Mouse (Mus musculus): Measurements from ENCODE around the gene Hist1h2aa. TPM values are rescaled to one million over a fixed set of nuclear protein-coding genes. Genes with fewer than 3 reads are reported as not detected.

The Hist1h2aa gene
- not detected in 2 replicates for polyA plus RNA-seq (2016; fragmentation: Nextera tagmentation; extraction: Ambion mirVana)

DNA sequence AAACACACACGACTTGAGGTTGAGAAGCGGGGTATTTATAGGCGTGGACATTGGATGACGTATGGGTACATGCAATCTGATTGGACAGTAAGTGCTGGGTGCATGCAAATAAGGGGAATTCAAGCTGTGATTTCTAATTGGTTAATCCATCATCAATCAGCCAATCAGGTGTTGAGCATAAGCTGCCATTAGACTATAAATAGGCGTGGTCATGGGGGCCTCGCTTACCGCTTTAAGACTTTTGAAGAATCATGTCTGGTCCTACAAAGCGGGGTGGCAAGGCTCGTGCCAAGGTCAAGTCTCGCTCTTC lies at the start of gene Hist1h2aa:
Hist1h2aa (plus strand) TSS at position 252 of the 310 bp plus-strand sequence.
- WGBS: 92% methylated on average over 10 of the region's 10 CpGs
- peaks cover 3% of the 10 kb centered on the region; the same call in 1 of the 2 replicates for H3K4me1 ChIP-seq
- no peaks in the 10 kb centered on the region for H3K36me3 ChIP-seq (replicated peaks)
- no peaks in the 10 kb centered on the region for H3K9me3 ChIP-seq
- DNase-seq (ENCODE audit: low spot score): no peak
- H3K27ac ChIP-seq (replicated peaks): no peak within 1 kb of the TSS
- no peaks in the 10 kb centered on the region for H3K27me3 ChIP-seq (replicated peaks; ENCODE audit: low read depth, poor library complexity, severe bottlenecking)
- no peak within 1 kb of the TSS for H3K4me3 ChIP-seq

DNA sequence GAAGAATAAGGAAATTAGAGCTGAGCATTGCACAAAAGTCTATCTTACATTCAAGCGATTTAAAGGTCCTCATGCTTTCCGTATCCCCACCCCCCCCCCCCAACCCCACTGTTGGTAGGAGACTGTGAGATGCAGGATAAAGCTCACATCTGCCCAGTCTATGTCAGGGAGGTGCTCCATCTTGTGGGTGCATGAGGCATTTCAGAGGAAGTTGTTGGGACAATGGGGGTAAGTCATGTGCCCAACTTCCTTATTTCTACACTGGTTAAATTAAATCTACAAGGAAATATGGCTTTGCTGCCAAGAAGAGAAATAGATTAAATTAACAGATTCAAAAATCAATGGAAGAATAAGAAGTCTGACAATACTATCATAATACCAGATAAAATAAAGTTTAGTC lies 48.7 kb upstream of the Hist1h2aa start:
- no peaks in the 10 kb centered on the region for H3K9me3 ChIP-seq
- H3K27me3 ChIP-seq (replicated peaks; ENCODE audit: low read depth, poor library complexity, severe bottlenecking): no peaks in the 10 kb centered on the region
- no peak overlapping the region for H3K27ac ChIP-seq (replicated peaks)
- no peak overlapping the region for H3K4me3 ChIP-seq
- H3K4me1 ChIP-seq: peaks cover 16% of the 10 kb centered on the region
- WGBS: 38% methylated on average over 2 of the region's 2 CpGs
- no peaks in the 10 kb centered on the region for H3K36me3 ChIP-seq (replicated peaks)
- DNase-seq (ENCODE audit: low spot score): peak; percentile 13

DNA sequence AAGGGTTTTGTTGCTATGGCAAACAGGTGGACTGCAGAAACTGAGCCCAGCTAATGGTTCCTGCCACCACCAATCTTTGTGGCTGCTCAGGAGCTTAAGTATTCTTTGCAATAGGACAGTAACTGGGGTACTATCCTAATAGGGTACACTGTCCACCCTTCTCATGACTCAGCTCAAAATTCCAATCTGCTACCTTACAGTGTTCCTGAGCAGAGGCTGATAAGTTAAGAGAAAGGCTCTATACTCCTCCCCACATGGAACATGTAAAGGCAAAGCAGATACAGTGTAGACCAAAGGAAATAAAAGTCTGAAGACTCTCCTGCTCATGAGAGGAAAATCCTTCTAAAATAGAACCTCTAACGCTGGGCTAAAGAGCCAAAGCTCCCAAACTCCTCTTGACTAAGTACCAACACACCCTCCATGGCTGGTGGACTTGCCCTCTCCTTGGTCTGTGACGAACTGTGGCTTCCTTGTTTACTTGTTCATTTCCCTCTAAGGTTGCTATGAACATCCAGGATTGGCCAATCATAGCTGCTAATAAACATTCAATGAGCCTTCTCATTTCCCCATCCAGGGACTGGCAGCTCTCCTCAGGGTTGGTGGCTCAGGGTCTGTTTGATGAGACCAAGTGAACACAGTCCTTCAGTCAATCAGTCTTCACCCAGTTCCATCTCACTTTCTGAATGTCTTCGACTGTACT lies 47.1 kb upstream of the Hist1h2aa start:
- Histone ChIP-seq H3K4me3 (no peak overlapping the region), H3K27ac (replicated peaks) (no peak overlapping the region), H3K9me3 (no peaks in the 10 kb centered on the region), H3K27me3 (replicated peaks; ENCODE audit: low read depth, poor library complexity, severe bottlenecking) (no peaks in the 10 kb centered on the region), H3K36me3 (replicated peaks) (no peaks in the 10 kb centered on the region), H3K4me1 (peaks cover 16% of the 10 kb centered on the region)
- 83% methylated on average over 3 of the region's 3 CpGs for WGBS
- no peak for DNase-seq (ENCODE audit: low spot score)

DNA sequence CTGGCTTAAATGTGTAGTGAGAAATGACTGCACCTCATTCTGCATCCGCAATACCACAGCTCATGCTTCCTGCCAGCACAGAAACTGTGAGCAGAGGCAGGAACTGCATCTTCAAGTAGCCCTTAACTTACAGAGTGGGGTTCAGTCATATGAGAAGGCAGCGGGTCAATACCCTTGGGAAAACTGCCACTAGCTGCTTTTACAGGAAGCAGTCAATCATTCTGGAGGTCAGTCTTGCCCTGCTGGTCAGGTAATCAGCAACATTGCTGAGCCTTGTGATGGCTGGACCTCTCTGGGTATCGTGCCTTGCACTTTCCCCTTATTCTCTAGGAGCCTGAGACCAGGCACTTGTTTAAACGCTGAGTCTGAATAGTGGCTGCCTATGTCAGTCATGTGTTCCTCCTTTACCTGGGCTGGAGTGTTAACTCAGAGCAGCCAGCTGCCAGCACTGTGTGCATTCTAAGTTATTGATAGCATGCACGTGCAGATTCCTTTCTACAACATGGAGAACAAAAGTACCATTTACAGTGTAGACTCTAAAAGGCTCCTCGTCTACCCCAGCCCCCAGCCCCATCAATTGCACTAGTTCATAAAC lies 45.2 kb upstream of the Hist1h2aa start:
- H3K27ac ChIP-seq (replicated peaks): peak overlapping the region; percentile 24; the same call in 1 of the 2 replicates
- peaks cover 22% of the 10 kb centered on the region for H3K4me1 ChIP-seq
- peak; percentile 34 for DNase-seq (ENCODE audit: low spot score)
- 52% methylated on average over 6 of the region's 6 CpGs for WGBS
- no peaks in the 10 kb centered on the region for H3K27me3 ChIP-seq (replicated peaks; ENCODE audit: low read depth, poor library complexity, severe bottlenecking)
- no peak overlapping the region for H3K4me3 ChIP-seq
- H3K9me3 ChIP-seq: no peaks in the 10 kb centered on the region
- no peaks in the 10 kb centered on the region for H3K36me3 ChIP-seq (replicated peaks)

DNA sequence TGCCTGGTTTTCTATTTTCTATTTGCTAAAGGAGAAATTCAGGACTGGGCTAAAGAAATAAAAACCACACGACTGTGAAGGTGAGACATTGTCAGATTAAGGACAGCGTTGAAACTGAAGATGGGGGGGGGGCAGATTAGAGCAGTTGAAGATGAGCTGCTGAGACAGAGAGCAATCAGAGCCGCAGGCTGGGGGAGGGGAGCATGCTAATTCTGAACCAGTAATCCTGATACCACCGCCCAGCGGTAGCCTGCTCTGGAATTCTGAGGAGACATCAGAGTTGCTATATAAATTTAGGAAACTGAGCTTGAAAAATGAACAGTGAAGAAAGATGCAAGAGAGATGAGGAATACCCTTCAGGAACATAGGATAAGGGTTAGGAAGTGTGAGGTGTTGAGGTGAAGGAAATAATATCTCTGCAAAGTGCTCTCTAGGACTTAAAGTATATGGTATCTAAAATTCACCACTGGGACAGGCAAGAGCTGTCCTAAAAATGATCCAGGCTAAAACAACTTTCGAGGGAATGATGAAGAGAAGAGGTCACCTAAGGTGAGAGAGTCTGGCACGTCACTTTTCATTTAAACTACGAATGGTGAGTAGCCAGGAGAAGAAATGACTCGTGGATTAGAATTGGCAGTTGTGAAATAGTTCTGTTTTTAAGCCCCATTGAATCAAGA lies 41.5 kb upstream of the Hist1h2aa start:
- Histone ChIP-seq H3K9me3 (no peaks in the 10 kb centered on the region), H3K4me1 (peaks cover 22% of the 10 kb centered on the region), H3K27ac (replicated peaks) (no peak overlapping the region), H3K27me3 (replicated peaks; ENCODE audit: low read depth, poor library complexity, severe bottlenecking) (no peaks in the 10 kb centered on the region), H3K36me3 (replicated peaks) (no peaks in the 10 kb centered on the region), H3K4me3 (no peak overlapping the region)
- no peak for DNase-seq (ENCODE audit: low spot score)
- WGBS: 27% methylated on average over 9 of the region's 9 CpGs

DNA sequence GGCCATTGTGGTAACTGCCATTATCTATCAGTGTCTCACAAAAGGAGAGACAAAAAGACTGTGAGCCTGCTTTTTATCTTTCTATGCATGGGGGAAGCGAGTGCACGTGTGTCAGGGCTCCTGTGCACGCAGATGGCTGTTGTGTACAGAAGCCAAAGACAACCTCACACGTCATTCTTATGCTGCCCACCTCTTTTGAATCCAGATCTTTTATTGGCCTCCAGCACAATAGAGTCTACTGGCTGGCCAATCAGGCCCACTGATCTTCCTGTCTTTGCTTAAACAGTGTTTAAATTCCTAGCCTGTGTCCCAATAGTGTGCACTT lies 41.0 kb upstream of the Hist1h2aa start:
- H3K27ac ChIP-seq (replicated peaks): no peak overlapping the region

DNA sequence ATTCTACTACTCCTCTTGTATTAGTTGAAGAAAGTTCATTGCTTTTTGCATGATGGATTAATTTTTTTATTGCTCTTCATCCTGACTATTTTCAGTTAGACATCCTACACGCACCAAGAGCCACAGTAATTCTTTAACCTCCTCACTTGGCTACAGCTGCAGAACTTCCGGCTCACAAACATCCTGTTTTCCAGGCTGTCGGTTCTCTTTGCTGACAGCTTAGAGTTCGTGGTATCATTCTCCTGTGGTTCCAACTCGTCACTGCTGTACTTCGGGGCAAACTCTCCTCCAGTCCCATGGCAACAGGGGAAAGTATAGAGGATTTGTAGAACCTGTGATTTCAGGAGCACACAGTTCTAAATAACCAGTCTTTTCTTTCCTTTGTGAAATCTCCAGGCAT lies 36.0 kb upstream of the Hist1h2aa start:
- Histone ChIP-seq H3K36me3 (replicated peaks) (no peaks in the 10 kb centered on the region), H3K27ac (replicated peaks) (no peak overlapping the region), H3K4me1 (no peaks in the 10 kb centered on the region; the same call in 1 of the 2 replicates), H3K9me3 (no peaks in the 10 kb centered on the region), H3K4me3 (no peak overlapping the region), H3K27me3 (replicated peaks; ENCODE audit: low read depth, poor library complexity, severe bottlenecking) (no peaks in the 10 kb centered on the region)
- no peak for DNase-seq (ENCODE audit: low spot score)
- 61% methylated on average over 6 of the region's 6 CpGs for WGBS

More for the DNA sequence above, 41.0 kb upstream of the Hist1h2aa start:
- no peaks in the 10 kb centered on the region for H3K9me3 ChIP-seq
- 50% methylated on average over 4 of the region's 4 CpGs for WGBS
- H3K4me1 ChIP-seq: peaks cover 22% of the 10 kb centered on the region
- no peak for DNase-seq (ENCODE audit: low spot score)
- no peaks in the 10 kb centered on the region for H3K36me3 ChIP-seq (replicated peaks)
- H3K4me3 ChIP-seq: no peak overlapping the region
- no peaks in the 10 kb centered on the region for H3K27me3 ChIP-seq (replicated peaks; ENCODE audit: low read depth, poor library complexity, severe bottlenecking)

DNA sequence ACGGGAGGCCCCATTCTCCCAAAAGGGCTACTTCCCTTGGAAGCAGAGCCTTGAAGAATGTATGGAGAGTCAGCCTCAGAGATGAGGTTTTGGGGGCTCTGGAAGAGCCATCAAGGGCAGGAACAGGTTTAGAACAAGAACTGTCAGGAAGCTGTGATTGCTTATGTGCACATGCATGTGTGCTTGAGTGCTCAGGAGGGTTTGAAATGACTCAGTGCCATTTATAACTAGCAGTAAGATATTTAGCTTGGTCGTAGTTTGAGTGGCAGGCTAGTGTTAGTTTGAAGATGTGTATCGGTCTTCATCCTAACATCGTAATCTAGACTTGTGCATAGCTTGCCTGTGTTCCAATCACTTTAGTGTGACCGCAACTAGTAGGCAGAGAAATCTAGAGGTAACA lies 27.4 kb upstream of the Hist1h2aa start:
- no peaks in the 10 kb centered on the region for H3K9me3 ChIP-seq
- 91% methylated on average over 5 of the region's 5 CpGs for WGBS
- no peaks in the 10 kb centered on the region for H3K4me1 ChIP-seq
- no peak for DNase-seq (ENCODE audit: low spot score)
- H3K4me3 ChIP-seq: no peak overlapping the region
- H3K27ac ChIP-seq (replicated peaks): no peak overlapping the region
- H3K27me3 ChIP-seq (replicated peaks; ENCODE audit: low read depth, poor library complexity, severe bottlenecking): no peaks in the 10 kb centered on the region
- H3K36me3 ChIP-seq (replicated peaks): no peaks in the 10 kb centered on the region

DNA sequence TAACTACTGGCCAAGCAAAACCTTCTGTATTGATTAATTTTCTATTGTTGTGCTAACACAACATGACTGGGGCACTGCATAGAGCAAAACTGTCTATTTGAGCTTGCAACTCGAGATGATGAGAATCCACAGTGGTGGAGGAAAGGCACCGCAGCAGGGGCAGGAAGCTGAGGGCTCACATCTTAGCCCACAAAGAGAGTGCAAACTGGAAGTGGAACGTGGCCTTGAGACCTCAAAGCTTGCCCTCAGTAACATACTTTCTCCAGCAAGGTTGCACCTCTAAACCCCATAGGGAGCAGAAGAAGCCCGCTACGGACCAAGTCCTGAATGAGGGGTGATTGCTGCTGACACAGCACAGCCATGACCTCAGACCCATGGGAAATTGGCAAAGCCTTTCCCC lies 24.1 kb upstream of the Hist1h2aa start:
- 74% methylated on average over 5 of the region's 5 CpGs for WGBS
- DNase-seq (ENCODE audit: low spot score): no peak
- Histone ChIP-seq H3K4me1 (no peaks in the 10 kb centered on the region), H3K4me3 (no peak overlapping the region), H3K9me3 (no peaks in the 10 kb centered on the region), H3K27me3 (replicated peaks; ENCODE audit: low read depth, poor library complexity, severe bottlenecking) (no peaks in the 10 kb centered on the region), H3K36me3 (replicated peaks) (no peaks in the 10 kb centered on the region), H3K27ac (replicated peaks) (no peak overlapping the region)

DNA sequence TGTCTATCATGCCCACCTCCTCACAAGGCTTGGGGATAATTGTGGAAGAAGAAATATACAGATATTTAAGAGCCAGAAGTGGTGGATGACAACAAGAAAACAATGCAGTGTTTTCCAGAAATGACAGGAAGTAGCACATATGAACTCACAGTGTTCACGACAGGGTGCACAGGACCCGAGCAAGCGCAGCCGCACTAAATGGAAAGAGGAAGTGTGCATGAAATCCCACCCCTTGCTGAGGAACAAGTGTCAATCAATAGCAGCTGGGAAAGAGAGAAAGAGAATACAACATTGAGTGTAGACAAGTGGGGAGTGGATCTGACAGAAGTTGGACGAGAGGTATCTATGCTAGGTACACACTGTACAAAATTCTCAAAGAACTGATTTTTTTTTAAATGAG lies 22.9 kb upstream of the Hist1h2aa start:
- Histone ChIP-seq H3K4me1 (no peaks in the 10 kb centered on the region), H3K27ac (replicated peaks) (no peak overlapping the region), H3K27me3 (replicated peaks; ENCODE audit: low read depth, poor library complexity, severe bottlenecking) (no peaks in the 10 kb centered on the region), H3K9me3 (no peaks in the 10 kb centered on the region), H3K36me3 (replicated peaks) (no peaks in the 10 kb centered on the region), H3K4me3 (no peak overlapping the region)
- no peak for DNase-seq (ENCODE audit: low spot score)
- WGBS: 88% methylated on average over 5 of the region's 5 CpGs

DNA sequence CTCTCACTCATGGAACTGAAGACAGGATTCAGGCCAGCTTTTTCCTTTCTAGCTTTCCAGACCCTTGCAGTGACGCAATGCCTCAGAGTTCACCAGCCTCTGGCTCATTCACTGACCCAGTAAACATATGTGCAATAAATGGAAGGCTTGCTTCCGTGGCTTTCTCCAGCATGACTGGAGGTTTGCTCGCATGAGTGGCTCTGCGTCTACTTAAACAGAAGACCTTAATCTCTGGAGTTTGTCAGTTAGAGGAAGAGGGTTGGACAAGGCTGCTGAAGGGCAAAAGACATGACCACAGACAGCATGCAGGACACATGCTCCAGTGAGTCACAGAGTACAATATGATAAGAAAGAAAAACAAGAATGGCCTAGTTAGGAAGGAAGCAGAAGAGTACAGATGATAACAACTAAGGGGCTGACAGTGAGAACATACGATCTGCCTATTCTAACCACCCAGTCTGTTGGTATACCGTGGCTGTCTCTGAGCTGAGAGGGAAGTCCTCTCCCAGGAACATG lies 20.4 kb upstream of the Hist1h2aa start:
- no peaks in the 10 kb centered on the region for H3K27me3 ChIP-seq (replicated peaks; ENCODE audit: low read depth, poor library complexity, severe bottlenecking)
- no peak for DNase-seq (ENCODE audit: low spot score)
- H3K4me3 ChIP-seq: no peak overlapping the region
- no peaks in the 10 kb centered on the region for H3K4me1 ChIP-seq
- H3K36me3 ChIP-seq (replicated peaks): no peaks in the 10 kb centered on the region
- H3K9me3 ChIP-seq: no peaks in the 10 kb centered on the region
- H3K27ac ChIP-seq (replicated peaks): no peak overlapping the region
- WGBS: 73% methylated on average over 6 of the region's 6 CpGs

DNA sequence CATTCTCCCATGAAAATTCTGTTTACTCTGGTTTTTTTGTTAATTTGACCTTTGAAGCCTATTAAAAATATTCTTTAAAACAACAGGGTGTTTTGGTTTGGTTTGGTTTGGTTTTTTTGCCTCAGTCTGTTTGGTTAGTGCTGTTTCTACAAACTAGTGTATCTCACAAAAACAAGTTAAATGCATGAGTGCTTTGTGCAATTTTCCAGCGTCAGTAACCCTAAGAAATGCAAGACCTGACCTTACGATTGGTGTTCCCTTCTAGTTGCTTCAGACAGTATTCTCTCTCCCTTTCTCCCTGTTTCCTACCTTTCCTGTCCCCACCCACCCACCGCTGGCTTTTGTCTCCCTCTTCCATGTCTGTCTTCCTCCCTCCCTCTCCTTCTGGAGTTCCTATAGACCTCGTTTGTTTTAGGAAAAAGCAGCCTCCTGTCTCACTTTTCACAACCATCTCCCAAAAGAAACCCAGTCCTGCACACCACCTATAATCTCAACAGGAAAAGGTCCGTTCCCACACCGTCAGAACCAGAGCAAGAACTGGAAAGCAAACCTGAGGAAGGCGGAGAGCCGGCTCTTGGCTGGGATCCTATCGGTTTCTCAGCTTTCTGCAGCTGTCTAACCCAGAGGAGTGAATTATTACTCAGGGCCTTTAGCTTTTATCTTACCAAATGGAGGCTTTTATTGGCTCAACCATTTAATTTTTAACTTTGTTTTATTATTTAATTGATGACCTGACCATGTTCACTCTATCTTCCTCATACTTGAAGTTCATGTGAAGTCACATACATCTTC lies 19.7 kb upstream of the Hist1h2aa start, which contains the start of gene Slc17a4:
Slc17a4 (minus strand) TSS at position 634 of the 792 bp plus-strand sequence.
- 76% methylated on average over 9 of the region's 9 CpGs for WGBS
- H3K9me3 ChIP-seq: no peaks in the 10 kb centered on the region
- no peak within 1 kb of the TSS for H3K4me3 ChIP-seq
- DNase-seq (ENCODE audit: low spot score): no peak
- H3K4me1 ChIP-seq: no peaks in the 10 kb centered on the region
- H3K27me3 ChIP-seq (replicated peaks; ENCODE audit: low read depth, poor library complexity, severe bottlenecking): no peaks in the 10 kb centered on the region
- no peaks in the 10 kb centered on the region for H3K36me3 ChIP-seq (replicated peaks)
- H3K27ac ChIP-seq (replicated peaks): no peak within 1 kb of the TSS

Data from embryonic facial prominence, embryonic 10.5 days (tissue).